Mouse (Mus musculus) olfactory bulb, adult 2 months (tissue): ENCODE measurements around the gene Sun1.

Experiments used
- CTCF ChIP-seq: fragments of 200-500 bp; IDR thresholded peaks from 2 replicates; pipeline ENCODE4 v1.5.1; 2012; ENCODE audit warnings: low read depth, mild to moderate bottlenecking, low read length, moderate library complexity; ENCODE audit not compliant: insufficient read depth
- POLR2A ChIP-seq: fragments of 200-500 bp; IDR thresholded peaks from 2 replicates; pipeline ENCODE4 v1.6.1; 2012; ENCODE audit warnings: mild to moderate bottlenecking, low read depth, low read length, moderate library complexity; ENCODE audit not compliant: insufficient read depth

GRCm38 (mm10) chr5:139220006-139220515, 19.6 kb downstream of the Sun1 start:
- TF ChIP-seq CTCF: no peak
- TF ChIP-seq POLR2A: no peak
